Mouse (Mus musculus) right cerebral cortex, postnatal 10 days (tissue): ENCODE data around the gene Tmem126a.

Experiments used
- DNase-seq, 2 experiments: peaks; one replicate each; pipeline ENCODE4 v3.0.0; 2021; ENCODE audit warnings: low spot score in 2 of 2

Gene Tmem126a

GRCm38 (mm10) chr7:90456845-90457468, at the start of gene Tmem126a:
TSS of gene Tmem126a (minus strand) at chr7:90457229.
- peak; percentile 91 to 93 for DNase-seq

DNA sequence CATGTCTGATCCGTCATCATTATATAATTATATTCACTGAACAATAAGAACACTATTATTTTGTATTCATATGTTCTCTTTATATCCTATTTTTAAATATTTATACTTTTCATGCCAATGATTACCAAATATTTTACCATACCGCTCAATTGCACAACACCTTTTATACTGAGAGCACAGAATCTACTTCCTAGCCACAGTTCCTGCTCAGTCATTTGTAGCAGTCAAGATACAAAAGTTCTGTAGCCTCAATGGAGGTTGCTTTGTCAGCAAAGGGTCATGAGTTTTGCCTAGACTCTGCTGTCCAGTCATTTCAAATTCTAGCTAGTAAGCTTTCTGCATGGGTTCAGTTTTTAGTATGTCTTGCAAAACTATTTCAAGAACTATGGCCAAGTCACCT, 25.6 kb upstream of the Tmem126a start:
- no peak for DNase-seq

DNA sequence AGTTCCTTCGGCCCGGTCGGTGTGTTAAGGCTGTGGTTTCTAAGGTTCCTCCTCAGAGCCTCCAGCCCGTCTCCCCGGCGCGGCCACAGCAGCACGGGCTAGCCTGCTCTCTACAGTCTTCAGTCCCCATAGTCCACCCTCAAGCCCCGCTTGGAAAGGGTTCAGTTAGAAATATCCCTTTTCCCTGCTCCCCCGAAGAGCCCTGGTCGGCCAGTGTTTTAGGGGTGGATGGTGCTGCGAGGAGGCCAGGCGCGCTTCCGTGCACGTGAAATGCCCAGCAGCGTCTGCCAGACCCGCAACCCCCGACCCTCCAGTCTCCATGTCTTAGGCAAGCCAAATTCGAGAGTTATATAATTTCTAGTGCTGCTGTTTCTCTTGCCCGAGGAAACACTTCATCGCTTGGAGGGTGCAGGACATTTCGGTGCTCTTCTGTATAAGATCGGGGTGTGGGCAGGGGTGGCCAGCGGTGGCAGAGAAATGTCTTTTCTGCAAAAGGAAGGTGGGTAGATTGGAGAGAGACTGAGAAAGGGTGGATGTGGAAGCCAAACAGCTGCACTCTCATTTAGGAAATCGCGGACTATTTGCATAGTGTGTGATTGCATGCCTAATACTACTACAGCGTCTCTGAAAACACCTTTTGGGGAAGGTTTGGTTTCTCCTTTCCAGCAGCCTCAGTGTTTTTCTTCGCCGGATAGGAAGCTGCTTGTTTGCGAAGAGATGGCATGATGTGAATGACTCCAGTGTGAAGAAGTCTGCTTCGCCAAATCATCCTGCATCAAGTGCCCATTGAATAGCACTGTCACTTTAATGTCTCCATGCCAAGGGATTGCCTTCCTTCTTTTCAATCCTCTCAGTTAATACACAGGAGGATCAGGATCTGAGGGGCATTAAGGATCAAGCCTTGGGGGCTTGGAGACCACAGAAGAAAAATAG, 19.6 kb upstream of the Tmem126a start, which contains the start of gene Dlg2:
TSS of gene Dlg2 (plus strand) at position 360 of the 933 bp plus-strand sequence.
- DNase-seq: peak; percentile 26 to 68

- peak; percentile 99 for DNase-seq
Measured at GRCm38 (mm10) chr7:90475793-90476312, 18.8 kb upstream of the Tmem126a start, which contains the start of gene Tmem126b. TSS of gene Tmem126b (minus strand) at chr7:90476001.

DNA sequence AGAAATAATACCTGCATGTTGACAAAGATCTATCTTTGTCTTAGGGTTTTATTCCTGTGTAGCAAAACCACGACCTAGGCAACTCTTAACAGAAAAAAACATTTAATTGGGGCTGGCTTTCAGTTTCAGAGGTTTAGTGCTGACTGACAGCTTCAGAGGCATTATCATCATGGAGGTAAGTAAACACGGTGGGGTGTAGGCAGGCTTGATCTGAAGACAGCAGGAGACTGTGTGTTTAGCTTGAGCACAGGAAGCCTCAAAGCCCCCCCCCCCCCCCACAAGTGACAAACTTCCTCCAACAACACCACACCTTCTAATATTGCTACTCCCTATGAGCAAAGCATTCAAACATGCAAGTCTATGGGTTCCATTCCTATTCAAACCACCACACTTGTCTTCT, 16.5 kb upstream of the Tmem126a start:
- no peak for DNase-seq

- DNase-seq: no peak
Measured at GRCm38 (mm10) chr7:90461441-90461840, 4.4 kb upstream of the Tmem126a start.

GRCm38 (mm10) chr7:90460930-90461329, 3.9 kb upstream of the Tmem126a start:
- peak in 1 of 2 experiments; percentile 28 for DNase-seq

GRCm38 (mm10) chr7:90460330-90460729, 3.3 kb upstream of the Tmem126a start:
- DNase-seq: no peak

GRCm38 (mm10) chr7:90457517-90457916, 488 bp upstream of the Tmem126a start:
- DNase-seq: no peak

- DNase-seq: no peak
Measured at GRCm38 (mm10) chr7:90456149-90456844, 732 bp downstream of the Tmem126a start.

- DNase-seq: no peak
Measured at GRCm38 (mm10) chr7:90444206-90444605, 12.8 kb downstream of the Tmem126a start.

GRCm38 (mm10) chr7:90443101-90444091, 13.6 kb downstream of the Tmem126a start:
- DNase-seq: peak; percentile 72 to 73

DNA sequence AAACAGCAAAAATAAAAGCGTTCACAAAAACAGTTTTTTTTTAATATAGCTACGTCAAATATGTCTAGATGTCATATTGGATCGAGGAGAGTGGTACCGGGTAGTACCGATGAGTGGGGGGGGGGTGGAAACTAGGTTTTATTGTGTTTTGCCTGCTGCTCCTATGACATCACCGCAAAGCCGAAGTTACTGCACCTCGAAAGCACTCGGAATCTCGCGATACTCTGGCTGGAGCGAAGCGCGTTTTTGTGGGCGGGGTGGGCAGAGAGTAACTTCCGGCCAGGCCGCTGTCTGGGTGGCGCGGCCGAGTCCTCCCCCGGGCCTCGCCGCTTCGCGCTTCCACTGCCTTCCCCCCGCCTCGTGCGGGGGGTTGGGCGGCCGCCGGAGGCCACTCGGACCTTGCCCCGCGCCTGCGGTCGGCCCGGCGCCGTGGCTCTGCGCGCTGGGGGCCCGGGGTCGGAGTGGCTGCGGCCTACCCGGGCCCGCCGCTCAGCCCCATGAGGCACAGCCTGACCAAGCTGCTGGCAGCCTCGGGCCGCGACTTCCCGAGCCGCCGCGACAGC, 14.4 kb downstream of the Tmem126a start, which contains the start of gene Crebzf:
TSS of gene Crebzf (plus strand) at position 212 of the 563 bp plus-strand sequence.
- DNase-seq: peak; percentile 98

DNA sequence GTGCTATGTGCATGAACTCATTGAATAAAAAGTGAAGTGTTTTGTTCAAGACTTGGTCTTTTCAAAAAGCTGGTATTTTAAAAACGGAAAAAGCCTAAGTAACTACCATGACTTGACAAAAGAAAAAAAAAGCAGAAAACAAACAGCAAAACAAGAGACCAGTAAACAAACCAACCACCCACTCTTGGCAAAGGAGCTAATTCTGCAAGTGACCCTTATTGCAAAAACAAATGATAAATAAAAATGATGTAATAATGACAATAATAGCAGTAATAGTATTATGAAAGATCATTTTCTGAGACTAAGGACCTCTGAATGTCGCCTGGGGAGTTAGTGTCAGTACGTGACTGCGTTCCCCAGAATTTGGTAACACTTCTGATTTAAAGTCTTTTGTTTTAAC, 15.0 kb downstream of the Tmem126a start:
- DNase-seq: no peak

- no peak for DNase-seq
Measured at GRCm38 (mm10) chr7:90440044-90440443, 17.0 kb downstream of the Tmem126a start.

- DNase-seq: no peak
Measured at GRCm38 (mm10) chr7:90432221-90432620, 24.8 kb downstream of the Tmem126a start.

DNA sequence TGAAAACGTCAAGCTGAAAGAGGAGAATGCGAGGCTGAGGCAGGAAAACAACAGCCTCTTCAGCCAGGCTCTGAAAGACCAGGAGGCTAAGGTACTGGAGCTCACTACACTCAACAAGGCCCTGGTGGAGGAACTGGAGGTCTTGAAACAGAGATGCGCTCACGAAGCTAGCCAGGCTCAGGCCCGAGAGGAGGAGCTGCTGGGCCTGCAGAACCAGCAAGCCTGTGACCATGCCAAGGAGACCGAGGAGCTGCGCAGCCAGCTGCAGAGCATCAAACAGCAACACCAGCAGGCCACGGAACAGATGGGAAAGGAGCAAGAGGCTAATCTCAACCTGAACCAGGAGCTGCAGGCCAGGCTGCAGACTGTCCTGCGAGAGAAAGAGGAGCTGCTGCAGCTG, 30.0 kb downstream of the Tmem126a start:
- DNase-seq: no peak

GRCm38 (mm10) chr7:90426020-90427001, 30.7 kb downstream of the Tmem126a start, which contains the start of gene Ccdc89:
TSS of gene Ccdc89 (plus strand) at chr7:90426577.
- peak; percentile 93 to 95 for DNase-seq

GRCm38 (mm10) chr7:90409934-90410333, 47.1 kb downstream of the Tmem126a start:
- peak; percentile 49 to 78 for DNase-seq
